Mouse (Mus musculus): ENCODE measurements at regions not wholly inside any gene's neighbourhood (a gene's known extent, or its start where the extent isn't known, plus 50 kb on each side); places are given as distances from the start of the nearest gene placed in this dataset.

DNA sequence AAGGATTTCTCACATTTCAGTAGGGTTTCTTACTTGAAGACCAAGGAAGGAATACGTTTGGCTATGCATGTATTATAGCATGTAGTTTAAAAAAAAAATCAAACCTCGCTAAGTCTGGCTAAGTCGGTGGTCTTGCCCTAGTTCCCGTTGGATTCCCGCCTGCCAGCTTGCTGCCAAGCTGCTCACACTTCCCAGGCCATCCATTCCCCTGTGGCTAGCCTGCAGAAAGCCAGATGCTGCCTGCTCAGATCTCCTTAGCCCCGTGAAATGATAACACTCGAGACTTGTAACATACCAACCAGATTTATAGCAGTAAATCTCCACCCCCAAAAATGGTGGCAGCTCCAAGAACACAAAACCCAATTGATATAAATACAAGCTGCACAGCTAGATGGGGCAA, 97.2 kb downstream of the Aldh8a1 start:
- no peak for ATAC-seq (replicated peaks in 1 of 2; ENCODE audit: insufficient read depth in 1 of 2, low FRiP score in 2 of 2, low TSS enrichment in 1 of 2, low read depth in 1 of 2, poor library complexity in 2 of 2, severe bottlenecking in 2 of 2)

DNA sequence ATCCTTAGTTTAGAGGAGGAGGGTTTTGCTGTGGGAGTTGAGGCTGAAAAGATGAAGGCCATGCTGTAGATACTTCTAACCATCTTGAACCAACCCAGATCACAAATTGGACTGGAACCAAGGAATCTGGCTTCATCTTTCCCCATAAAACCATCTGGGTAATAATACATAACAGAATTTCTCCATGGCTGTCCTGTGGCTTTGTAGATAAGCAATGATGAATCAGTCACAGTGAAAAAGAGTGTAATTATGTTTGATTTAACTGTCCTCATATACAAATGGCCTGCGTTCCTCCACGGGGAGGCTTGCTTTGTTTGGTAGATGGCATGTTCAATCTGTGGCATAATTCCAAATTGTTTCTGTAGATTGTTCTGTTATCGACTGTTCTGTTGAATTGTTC, 100.9 kb downstream of the Aldh8a1 start:
- no peak for ATAC-seq (replicated peaks in 1 of 2; ENCODE audit: insufficient read depth in 1 of 2, low FRiP score in 2 of 2, low TSS enrichment in 1 of 2, low read depth in 1 of 2, poor library complexity in 2 of 2, severe bottlenecking in 2 of 2)

DNA sequence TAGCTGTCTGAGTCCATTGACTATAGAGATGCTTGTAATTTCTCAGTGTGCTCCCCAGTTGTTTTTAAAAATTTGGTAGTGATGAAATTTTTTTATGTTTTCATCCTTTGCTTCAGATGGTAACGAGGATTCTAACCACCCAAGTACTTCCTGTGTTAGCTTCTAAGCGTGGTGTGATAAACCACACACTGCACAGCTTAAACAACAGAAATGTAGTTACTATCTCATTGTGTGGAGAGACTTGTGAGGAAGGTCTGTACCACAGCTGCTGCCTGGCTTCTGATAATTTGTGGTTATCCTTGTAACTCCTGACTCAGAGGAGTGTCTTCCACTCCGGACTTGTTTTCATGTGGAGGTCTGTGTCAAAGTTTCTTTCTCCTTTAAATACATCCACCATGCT, 102.3 kb downstream of the Aldh8a1 start:
- no peak for ATAC-seq (replicated peaks in 1 of 2; ENCODE audit: insufficient read depth in 1 of 2, low FRiP score in 2 of 2, low TSS enrichment in 1 of 2, low read depth in 1 of 2, poor library complexity in 2 of 2, severe bottlenecking in 2 of 2)

DNA sequence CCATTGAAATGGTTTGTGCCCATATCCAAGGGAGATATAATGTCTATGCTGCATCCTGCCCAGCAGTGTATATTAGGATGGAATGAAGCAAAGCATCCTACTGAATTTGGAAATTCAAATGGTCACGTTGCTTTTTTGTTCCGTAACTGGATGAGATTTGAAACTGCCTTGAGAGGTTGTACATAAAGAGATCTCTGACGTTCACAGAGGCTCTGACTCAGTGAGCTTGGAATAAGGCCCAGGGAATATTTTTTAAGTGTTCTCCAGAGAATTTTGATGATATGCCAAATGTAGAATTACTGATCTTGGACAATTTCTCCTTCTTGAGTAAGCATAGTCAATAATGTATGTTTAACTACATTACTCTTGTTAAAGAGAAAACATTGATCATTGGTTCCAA, 104.2 kb downstream of the Aldh8a1 start:
- no peak for ATAC-seq (replicated peaks in 1 of 2; ENCODE audit: insufficient read depth in 1 of 2, low FRiP score in 2 of 2, low TSS enrichment in 1 of 2, low read depth in 1 of 2, poor library complexity in 2 of 2, severe bottlenecking in 2 of 2)

DNA sequence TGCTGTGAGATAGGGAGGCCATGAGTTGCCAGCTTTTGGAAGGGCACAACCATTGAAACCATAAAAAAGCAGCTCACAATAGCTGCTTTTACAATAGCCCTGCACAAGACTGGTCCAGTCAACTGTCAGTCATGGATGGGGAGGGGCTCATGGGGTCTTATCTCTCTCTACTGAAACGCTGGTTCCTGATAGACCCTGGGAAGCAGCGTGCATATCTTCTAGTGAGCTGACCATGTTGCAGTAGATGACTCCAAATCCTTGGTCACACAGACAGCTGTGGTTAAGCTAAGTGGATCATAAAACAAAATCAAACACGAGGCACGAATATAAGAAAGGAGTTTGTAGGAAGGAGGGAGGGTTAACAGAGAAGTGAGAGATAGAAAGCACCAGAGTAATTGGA, 105.0 kb downstream of the Aldh8a1 start:
- ATAC-seq (replicated peaks in 1 of 2; ENCODE audit: insufficient read depth in 1 of 2, low FRiP score in 2 of 2, low TSS enrichment in 1 of 2, low read depth in 1 of 2, poor library complexity in 2 of 2, severe bottlenecking in 2 of 2): no peak

DNA sequence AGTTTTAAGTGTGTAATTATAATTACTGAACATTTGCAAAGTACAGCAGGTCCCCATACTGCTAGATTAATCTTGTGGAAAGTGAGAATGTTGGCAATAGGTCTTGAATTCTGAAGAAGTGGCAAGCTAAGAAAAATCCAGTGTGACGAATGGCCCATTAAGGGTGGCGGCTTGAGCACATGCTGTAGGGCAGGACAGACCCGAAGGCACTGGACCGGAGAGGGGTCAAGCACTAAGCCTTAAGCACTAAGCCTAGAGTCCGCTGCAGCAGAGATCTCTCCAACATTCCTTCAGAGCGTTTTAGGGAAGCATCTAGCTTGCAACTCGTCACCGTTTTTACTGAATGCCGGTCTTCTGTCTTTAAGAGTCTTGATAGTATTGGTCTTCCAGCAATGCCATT, 105.6 kb downstream of the Aldh8a1 start:
- ATAC-seq (replicated peaks in 1 of 2; ENCODE audit: insufficient read depth in 1 of 2, low FRiP score in 2 of 2, low TSS enrichment in 1 of 2, low read depth in 1 of 2, poor library complexity in 2 of 2, severe bottlenecking in 2 of 2): no peak

DNA sequence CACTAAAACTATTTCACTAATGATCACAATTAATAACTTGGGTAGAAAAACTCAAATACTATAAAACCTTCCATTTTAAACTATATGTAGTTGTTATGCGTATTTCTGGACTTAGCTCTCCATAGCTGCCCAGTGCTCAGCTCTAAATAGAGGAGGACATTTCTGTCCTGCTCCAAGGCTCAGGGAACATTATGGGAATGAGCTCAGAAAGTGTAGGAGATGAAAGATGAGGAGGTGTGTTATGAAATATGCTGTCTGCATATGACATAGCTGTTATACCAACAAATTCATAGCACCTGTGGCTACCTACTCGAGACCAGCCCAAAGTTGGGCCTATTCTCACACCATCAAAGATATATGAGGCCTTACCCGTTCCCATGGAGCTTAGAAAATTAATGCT, 106.3 kb downstream of the Aldh8a1 start:
- ATAC-seq (replicated peaks in 1 of 2; ENCODE audit: insufficient read depth in 1 of 2, low FRiP score in 2 of 2, low TSS enrichment in 1 of 2, low read depth in 1 of 2, poor library complexity in 2 of 2, severe bottlenecking in 2 of 2): no peak

DNA sequence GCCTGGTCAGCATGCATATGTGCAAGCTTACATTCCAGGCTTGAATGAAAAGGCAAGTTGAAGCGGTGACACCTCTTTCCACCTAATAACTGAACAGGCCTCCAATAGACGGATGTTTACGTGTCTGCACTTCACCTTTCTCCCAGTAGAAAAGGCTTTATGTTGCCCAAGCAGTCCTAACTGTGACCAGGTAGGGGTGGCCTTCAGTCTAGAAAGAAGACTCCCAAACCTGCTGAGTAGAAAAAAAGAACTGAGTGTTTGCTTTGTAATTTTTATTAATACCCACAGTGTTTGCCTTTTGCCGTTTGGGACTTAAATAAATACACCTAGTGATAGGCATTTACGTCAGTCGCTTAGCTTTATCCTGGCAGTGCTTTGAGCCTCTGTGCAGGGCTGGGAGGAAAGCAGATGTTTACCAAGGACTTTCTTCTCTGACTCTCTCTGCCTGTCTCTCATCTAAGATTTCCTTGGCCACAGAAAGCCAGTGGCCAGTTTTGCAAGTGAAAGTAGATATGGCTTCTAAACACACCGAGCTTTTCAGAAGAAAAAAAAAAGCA, 104.5 kb upstream of the 1700020N01Rik start:
- ATAC-seq (replicated peaks in 1 of 2; ENCODE audit: insufficient read depth in 1 of 2, low FRiP score in 2 of 2, low TSS enrichment in 1 of 2, low read depth in 1 of 2, poor library complexity in 2 of 2, severe bottlenecking in 2 of 2): no peak

DNA sequence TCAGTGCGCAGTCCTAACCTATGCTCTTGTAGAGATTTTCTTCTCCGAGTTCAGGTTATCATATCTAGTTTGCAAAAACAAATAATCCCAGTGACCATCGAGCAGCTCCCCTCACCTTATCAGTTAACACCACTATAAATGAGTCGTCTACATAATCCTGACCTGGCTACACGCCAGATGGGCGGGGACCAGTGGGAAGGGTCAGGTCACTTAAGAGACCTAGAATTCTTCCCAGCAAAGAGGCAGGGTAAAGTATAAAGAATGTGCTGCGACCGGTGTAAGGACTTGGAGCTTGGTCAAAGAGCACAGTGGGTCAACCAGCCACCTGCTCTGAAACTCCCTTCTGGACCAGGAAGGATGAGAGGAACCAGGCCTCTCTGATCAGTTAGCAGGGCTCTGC, 102.0 kb upstream of the 1700020N01Rik start:
- no peak for ATAC-seq (replicated peaks in 1 of 2; ENCODE audit: insufficient read depth in 1 of 2, low FRiP score in 2 of 2, low TSS enrichment in 1 of 2, low read depth in 1 of 2, poor library complexity in 2 of 2, severe bottlenecking in 2 of 2)

DNA sequence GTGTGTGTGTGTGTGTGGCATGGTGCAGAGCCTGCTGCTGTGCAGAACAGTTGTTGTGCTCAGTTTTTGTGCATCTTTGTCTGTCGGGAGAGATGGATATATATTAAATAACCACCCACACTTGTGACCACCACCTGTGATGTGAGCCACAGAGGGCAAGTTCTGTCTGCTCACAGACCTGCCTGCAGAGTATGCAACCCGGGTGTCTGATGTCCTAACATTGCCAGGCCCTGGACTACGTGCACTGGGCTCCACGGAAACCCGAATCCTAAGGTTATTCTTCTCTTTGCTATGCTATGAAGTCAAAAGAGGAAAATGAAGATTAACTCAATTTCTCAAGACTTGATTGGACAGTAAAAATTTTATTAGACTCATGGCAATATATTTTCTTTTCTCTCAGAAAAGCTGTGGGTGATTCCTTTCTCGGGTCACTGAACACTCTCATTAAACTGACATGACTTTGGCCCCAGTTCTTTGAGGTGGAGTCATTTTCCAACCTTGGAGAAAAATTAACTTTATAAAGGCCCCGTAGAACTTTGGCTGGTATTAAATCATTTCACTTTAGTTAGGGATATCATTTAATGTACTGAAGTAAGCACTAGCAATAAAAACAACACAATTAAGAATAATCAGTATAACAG, 100.6 kb upstream of the 1700020N01Rik start:
- no peak for ATAC-seq (replicated peaks in 1 of 2; ENCODE audit: insufficient read depth in 1 of 2, low FRiP score in 2 of 2, low TSS enrichment in 1 of 2, low read depth in 1 of 2, poor library complexity in 2 of 2, severe bottlenecking in 2 of 2)

DNA sequence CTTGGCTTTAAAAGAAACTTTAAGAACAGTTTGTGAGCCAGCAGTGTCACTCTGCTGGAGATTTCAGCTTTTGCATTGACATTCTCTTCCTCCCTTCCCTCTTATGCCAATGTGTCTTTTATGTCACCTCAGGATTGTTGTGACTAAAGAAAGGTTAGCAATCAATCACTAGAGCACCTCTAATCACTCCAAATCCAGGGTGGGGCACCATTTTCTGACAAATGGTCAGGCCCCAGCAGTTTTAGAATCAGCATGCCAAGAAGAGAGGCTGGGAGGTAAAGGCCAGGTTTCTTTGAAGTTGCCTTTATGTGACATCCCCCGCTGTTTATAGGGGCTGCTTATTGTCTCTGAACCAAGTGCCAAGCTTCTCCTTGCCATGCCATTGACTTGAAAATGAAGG, 98.4 kb upstream of the 1700020N01Rik start:
- ATAC-seq (replicated peaks in 1 of 2; ENCODE audit: insufficient read depth in 1 of 2, low FRiP score in 2 of 2, low TSS enrichment in 1 of 2, low read depth in 1 of 2, poor library complexity in 2 of 2, severe bottlenecking in 2 of 2): no peak

DNA sequence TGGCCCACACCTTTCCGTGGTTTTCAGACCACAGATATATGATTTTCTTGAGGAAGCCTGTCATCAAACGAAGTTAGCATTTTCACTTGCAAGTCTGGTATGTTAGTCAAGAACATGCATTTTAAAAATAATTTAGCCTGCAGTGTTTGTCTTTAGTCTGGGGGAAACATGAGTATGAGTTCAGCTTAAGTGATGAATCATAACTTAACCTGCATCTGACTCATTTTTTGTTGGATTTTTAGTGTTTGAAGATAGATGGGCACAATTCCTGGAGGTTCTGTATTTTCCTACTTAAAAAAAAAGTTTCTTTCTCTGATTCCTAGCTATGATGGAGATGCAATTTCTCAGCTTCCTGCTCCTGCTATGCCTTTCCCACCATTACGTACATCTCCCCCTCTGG, 95.8 kb upstream of the 1700020N01Rik start:
- no peak for ATAC-seq (replicated peaks in 1 of 2; ENCODE audit: insufficient read depth in 1 of 2, low FRiP score in 2 of 2, low TSS enrichment in 1 of 2, low read depth in 1 of 2, poor library complexity in 2 of 2, severe bottlenecking in 2 of 2)

DNA sequence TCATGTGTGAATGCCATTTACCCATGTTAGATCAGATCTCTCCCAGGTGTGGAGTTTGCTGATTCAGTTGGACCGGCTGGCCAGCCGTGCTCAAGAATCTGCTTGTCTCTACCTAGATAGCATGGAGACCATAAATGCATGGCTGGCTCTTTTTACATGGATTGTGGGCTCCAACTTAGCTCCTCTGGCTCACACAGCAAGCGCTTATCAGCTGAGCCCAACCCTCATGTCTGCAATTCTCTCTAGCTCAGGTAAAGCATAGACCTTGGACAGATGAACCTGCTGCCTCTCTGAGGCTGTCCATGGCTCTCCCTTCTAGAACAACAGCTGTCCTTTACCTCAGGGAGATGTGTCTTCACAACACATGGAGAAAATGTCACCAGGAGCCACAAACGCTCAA, 94.8 kb upstream of the 1700020N01Rik start:
- ATAC-seq (replicated peaks in 1 of 2; ENCODE audit: insufficient read depth in 1 of 2, low FRiP score in 2 of 2, low TSS enrichment in 1 of 2, low read depth in 1 of 2, poor library complexity in 2 of 2, severe bottlenecking in 2 of 2): no peak

DNA sequence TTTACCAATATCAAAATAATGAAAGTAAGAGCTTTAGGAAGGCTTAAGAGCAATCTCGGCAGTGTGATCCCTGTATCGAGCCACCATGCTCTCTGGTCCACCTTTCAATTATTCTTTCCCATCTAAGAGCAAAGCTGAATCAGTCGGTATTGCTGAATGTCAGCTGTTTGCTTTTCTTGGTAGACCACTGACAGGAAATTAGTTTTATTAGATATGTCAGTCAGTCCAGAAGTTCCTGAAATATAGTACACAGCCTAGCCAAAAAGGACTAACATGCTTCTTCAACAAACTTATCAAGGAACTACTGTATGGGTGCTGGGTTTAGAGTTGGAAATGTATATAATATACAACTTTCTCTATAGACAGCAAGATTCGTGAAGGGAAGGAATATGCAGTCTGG, 91.3 kb upstream of the 1700020N01Rik start:
- ATAC-seq (replicated peaks in 1 of 2; ENCODE audit: insufficient read depth in 1 of 2, low FRiP score in 2 of 2, low TSS enrichment in 1 of 2, low read depth in 1 of 2, poor library complexity in 2 of 2, severe bottlenecking in 2 of 2): no peak

DNA sequence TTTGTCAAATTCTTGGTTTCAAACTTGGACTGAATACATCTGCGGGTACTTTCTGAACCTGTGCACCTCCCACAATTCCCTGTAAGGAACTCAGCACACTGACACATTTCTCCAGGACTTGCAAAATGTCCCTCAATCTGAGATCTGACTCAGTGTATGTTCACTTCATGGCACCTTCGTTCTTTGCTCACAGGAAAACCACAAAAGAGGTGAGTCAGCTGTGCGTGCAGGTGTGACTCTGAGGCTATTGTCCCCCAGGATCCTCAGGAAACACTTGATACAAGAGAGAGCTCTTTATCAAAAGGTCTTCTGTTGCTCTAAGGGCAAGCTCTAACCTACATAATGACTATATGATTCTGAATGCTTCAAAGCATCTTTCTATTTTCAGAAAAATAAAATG, 88.5 kb upstream of the 1700020N01Rik start:
- ATAC-seq (replicated peaks in 1 of 2; ENCODE audit: insufficient read depth in 1 of 2, low FRiP score in 2 of 2, low TSS enrichment in 1 of 2, low read depth in 1 of 2, poor library complexity in 2 of 2, severe bottlenecking in 2 of 2): no peak

DNA sequence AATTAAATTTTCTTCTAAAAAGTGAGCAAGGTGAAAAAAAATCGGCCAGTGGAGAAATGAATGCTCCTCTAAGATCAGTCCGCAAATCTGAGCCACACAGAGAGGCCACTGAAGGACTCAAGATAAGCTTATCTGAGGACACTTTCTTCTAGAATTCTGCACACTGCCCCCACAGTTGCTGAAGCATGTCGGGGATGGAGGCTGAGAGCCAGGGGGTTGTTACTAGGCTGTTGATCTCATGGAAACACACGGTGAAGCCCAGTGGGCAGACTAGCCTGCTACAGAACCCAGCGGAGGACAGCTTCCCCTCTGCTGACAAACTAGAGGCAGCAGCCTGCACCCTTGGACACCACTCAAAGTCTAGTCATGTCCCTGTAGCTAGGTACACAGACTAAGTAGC, 81.6 kb upstream of the 1700020N01Rik start:
- ATAC-seq (replicated peaks in 1 of 2; ENCODE audit: insufficient read depth in 1 of 2, low FRiP score in 2 of 2, low TSS enrichment in 1 of 2, low read depth in 1 of 2, poor library complexity in 2 of 2, severe bottlenecking in 2 of 2): no peak

DNA sequence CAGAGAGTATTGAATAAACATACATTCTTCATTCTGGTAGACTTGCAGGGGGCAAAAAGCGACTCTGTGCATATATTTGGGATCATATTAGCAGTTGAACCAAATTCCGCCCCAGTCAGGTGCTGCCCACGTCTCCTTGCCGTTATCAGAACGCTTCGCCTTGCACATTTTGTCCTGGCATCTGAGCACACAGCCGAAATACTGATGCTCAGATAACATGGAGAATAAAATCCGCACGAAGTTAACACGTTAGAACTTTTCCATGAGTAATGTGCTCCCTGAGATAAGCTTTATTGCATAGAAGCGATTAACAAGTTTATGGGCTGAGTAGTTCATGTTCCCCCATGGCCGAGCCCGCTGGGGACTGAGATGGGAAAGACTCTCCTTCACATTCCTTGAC, 80.5 kb upstream of the 1700020N01Rik start:
- no peak for ATAC-seq (replicated peaks in 1 of 2; ENCODE audit: insufficient read depth in 1 of 2, low FRiP score in 2 of 2, low TSS enrichment in 1 of 2, low read depth in 1 of 2, poor library complexity in 2 of 2, severe bottlenecking in 2 of 2)

DNA sequence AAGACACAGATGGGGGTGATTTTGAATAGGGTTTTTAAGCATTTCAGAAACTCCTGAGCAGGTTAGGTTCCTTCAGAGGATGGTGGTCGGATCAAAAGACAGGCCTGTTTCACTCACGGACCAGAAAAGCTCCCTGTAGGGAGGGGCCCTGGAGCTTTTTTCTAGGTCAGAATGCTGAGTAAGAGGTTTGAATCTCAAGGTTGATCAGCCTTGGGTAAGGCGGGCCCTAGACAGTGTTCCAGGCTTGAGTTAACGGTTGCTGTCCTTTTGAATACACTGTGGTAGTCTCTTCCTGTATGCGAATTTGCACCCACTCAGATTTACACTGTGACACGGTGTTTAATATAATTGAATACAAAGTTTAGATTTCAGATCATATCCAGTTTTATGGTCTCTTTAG, 75.2 kb upstream of the 1700020N01Rik start:
- ATAC-seq (replicated peaks in 1 of 2; ENCODE audit: insufficient read depth in 1 of 2, low FRiP score in 2 of 2, low TSS enrichment in 1 of 2, low read depth in 1 of 2, poor library complexity in 2 of 2, severe bottlenecking in 2 of 2): no peak

DNA sequence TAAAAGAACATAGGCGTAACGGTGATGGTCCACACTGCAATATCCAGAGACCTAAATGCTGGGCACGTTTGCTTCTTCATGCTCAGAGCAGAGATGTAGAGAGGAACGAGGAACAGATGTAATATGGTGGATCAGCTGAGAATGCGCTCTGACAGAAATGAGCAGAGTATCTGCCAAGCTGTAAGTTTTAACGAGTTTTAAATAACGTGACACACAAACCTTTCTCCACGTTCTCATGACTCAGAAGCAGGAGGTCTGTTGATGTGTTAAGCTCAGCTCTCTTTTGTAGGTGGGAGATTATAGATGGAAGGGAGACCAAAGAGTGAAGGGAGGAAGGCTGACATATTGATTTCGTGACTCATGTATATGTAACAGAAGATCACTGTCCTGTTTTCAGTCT, 72.1 kb upstream of the 1700020N01Rik start:
- ATAC-seq (replicated peaks in 1 of 2; ENCODE audit: insufficient read depth in 1 of 2, low FRiP score in 2 of 2, low TSS enrichment in 1 of 2, low read depth in 1 of 2, poor library complexity in 2 of 2, severe bottlenecking in 2 of 2): no peak
